Mouse (Mus musculus): ENCODE data around the gene Rxra.

GRCm38 (mm10) chr2:27769701-27770100, 93.5 kb downstream of the Rxra start:
- TF ChIP-seq POLR2A (IDR thresholded peaks at IDR 0.05; ENCODE audit: low read depth, low read length) (no peak), CTCF (conservative IDR thresholded peaks at IDR 0.05; ENCODE audit: insufficient read depth, insufficient read length, low read depth, low read length) (no peak)

All from kidney, adult 2 months (tissue).